Mouse (Mus musculus) liver (tissue): ENCODE results near the gene Jmjd6.
A peak's percentile ranks its signal among the peaks of the same experiment; 100 is the strongest.

Source experiments
- DNase-seq: peaks from one replicate; pipeline ENCODE4 v3.0.0-alpha.2; 2020; ENCODE audit warnings: mixed read lengths

The Jmjd6 gene

GRCm38 (mm10) chr11:116822626-116823025 is 20.6 kb downstream of the Jmjd6 start:
- no peak for DNase-seq

GRCm38 (mm10) chr11:116822215-116822614 is 21.0 kb downstream of the Jmjd6 start:
- no peak for DNase-seq

- no peak for DNase-seq
Measured at GRCm38 (mm10) chr11:116821057-116821940, 21.9 kb downstream of the Jmjd6 start.

- no peak for DNase-seq
Measured at GRCm38 (mm10) chr11:116819932-116820593, 23.2 kb downstream of the Jmjd6 start.

- no peak for DNase-seq
Measured at GRCm38 (mm10) chr11:116818722-116819121, 24.5 kb downstream of the Jmjd6 start.

GRCm38 (mm10) chr11:116817567-116817966 is 25.7 kb downstream of the Jmjd6 start:
- no peak for DNase-seq

GRCm38 (mm10) chr11:116816769-116817168 is 26.5 kb downstream of the Jmjd6 start:
- DNase-seq, result no peak

- DNase-seq, result no peak
Measured at GRCm38 (mm10) chr11:116814884-116815415, 28.3 kb downstream of the Jmjd6 start.

GRCm38 (mm10) chr11:116814076-116814883 is 29.0 kb downstream of the Jmjd6 start:
- DNase-seq, result peak; percentile 39

GRCm38 (mm10) chr11:116813610-116814009 is 29.6 kb downstream of the Jmjd6 start:
- no peak for DNase-seq

GRCm38 (mm10) chr11:116812793-116813529 is 30.3 kb downstream of the Jmjd6 start:
- DNase-seq, result peak; percentile 49

- DNase-seq, result peak; percentile 59
Measured at GRCm38 (mm10) chr11:116810983-116811901, 32.0 kb downstream of the Jmjd6 start.

GRCm38 (mm10) chr11:116810528-116810927 is 32.7 kb downstream of the Jmjd6 start:
- DNase-seq, result no peak

- DNase-seq, result no peak
Measured at GRCm38 (mm10) chr11:116809520-116809919, 33.7 kb downstream of the Jmjd6 start.

- DNase-seq, result no peak
Measured at GRCm38 (mm10) chr11:116808811-116809395, 34.3 kb downstream of the Jmjd6 start.

- DNase-seq, result peak; percentile 79
Measured at GRCm38 (mm10) chr11:116807938-116808606, 35.2 kb downstream of the Jmjd6 start.

GRCm38 (mm10) chr11:116807526-116807925 is 35.7 kb downstream of the Jmjd6 start:
- DNase-seq, result no peak

- DNase-seq, result no peak
Measured at GRCm38 (mm10) chr11:116807116-116807515, 36.1 kb downstream of the Jmjd6 start.

- DNase-seq, result no peak
Measured at GRCm38 (mm10) chr11:116806136-116807071, 36.8 kb downstream of the Jmjd6 start.
